Mouse (Mus musculus): ENCODE measurements around the gene Tmem9b.

- TF ChIP-seq POLR2A (IDR thresholded peaks at IDR 0.05; ENCODE audit: low read depth, low read length) (no peak), GABPA (IDR thresholded peaks at IDR 0.05; ENCODE audit: insufficient replicate concordance, low read depth, low read length) (no peak), UBTF (IDR thresholded peaks at IDR 0.05; ENCODE audit: low read depth, low read length) (no peak), CTCF (conservative IDR thresholded peaks at IDR 0.05 in 1 of 2, IDR thresholded peaks at IDR 0.05 in 1 of 2; ENCODE audit: low read depth in 2 of 2, low read length in 2 of 2) (peak; percentile 39 to 75; a peak in 3 of 4 replicates), MYC (IDR thresholded peaks at IDR 0.05; ENCODE audit: low read depth, low read length) (no peak), EP300 (IDR thresholded peaks at IDR 0.05; ENCODE audit: low read length) (no peak), MEF2A (IDR thresholded peaks at IDR 0.05; ENCODE audit: borderline replicate concordance, low read depth, low read length) (no peak), ELF1 (IDR thresholded peaks at IDR 0.05; ENCODE audit: low read depth, low read length) (no peak), MAX (IDR thresholded peaks at IDR 0.05; ENCODE audit: low read length) (no peak), CHD1 (IDR thresholded peaks at IDR 0.05; ENCODE audit: low read depth, low read length) (no peak), KAT2A (IDR thresholded peaks at IDR 0.05; ENCODE audit: insufficient replicate concordance, low read length) (no peak)
Observed at GRCm38 (mm10) chr7:109719286-109719685, 33.4 kb downstream of the Tmem9b start.
